Mouse (Mus musculus) thymus, postnatal 14 days (tissue): ENCODE data around the gene Crebrf.

ENCODE experiments used
- DNase-seq: peaks from one replicate; pipeline ENCODE4 v3.0.0; 2021

Crebrf gene

DNA sequence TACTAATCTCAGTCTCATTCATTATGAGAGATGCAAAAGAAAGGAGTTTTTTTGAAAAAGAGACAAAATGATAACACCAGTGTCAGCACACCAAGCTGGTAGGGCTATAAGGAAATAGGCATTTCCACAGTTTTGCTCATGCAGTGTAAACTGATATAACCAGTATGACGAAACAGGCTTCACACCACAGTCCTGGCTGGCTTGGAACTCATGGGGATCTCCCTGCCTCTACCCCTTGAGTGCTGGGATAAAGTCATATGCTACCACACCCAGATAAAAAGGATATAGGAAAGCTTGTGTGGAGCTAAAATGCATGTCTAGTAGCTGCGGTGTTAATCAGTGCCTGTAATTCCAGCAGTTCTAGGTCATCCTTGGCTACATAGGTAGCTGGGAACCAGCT is 64.0 kb downstream of the Crebrf start:
- DNase-seq, result no peak

DNA sequence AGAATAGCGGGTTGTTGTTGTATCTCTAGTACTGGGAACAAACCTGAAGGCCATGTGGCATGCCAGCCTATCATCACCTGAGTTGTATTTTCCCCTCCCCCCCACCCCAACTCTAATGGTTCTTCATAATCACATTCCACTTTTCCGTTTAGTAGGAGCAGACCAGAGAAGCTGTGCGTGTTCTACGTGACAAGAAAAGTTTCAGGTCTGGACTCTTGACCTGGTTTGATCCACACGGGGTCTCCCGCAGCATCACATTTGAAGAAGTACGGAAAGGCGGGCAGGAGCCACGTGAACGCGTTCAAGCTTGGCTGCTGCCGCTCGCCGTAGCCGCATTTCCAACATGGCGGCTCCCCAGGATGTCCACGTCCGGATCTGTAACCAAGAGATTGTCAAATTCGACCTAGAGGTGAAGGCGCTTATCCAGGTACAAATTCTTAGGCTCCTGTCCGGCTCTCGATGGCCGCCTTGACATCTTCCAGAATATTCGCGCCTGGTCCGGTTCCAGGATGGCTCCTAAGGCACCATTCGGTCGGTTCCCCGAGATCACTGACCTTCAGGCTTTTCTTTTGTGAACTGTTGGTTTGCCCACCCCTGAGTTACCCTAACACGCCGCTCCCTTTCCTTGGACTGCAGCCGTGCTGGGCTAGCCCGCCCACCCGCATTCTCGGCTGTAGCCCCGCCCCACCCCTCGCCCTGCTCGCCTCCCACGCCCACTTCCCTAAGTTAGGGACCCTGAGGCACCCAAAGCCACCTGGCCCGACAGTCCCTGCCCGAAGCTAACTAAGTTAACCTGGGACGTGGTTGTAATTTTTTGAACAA is 65.5 kb downstream of the Crebrf start, which contains the start of gene Bnip1:
Gene Bnip1 (plus strand): TSS at position 317 of the 822 bp plus-strand sequence.
- DNase-seq, result peak; percentile 81

DNA sequence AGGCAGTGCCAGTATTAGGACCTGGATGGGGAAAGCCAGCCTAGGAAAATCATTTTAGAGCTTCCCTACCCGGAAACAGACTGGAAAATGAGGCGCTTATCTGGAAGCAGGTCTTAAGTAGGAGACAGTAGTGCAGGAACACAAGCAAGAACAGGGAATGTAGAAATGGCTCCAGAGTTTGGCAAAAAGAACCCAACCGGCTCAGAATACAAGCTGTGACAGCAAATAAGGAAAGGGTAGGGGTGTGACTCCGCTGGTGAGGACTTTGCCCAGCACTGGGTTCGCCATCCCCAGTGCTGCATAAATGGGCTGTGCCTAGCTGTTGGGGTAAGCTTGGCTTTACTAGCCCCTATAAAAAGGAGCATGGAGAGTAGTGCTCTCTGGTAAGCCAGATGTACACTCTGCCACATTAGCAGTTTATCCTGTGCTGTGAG is 66.2 kb downstream of the Crebrf start:
- no peak for DNase-seq

DNA sequence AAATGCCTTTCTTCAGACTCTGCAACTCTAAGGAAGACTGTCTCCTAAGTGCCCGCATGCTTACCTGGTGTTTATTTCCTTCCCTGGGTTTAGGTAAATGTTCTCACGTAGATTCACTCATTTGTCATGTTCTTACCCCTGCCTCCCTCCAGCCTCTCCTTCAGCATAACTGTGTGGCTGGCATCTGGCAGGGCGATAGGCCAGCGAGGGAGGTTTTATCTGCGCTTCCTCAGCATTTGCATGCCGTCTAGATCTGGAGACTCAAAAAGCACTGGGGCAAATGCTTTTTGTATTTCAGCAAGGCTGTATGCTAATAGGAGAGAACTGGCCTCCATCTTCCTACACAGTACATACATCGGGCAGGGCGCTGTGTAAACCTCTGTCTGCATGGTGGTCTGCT is 69.1 kb downstream of the Crebrf start:
- no peak for DNase-seq

DNA sequence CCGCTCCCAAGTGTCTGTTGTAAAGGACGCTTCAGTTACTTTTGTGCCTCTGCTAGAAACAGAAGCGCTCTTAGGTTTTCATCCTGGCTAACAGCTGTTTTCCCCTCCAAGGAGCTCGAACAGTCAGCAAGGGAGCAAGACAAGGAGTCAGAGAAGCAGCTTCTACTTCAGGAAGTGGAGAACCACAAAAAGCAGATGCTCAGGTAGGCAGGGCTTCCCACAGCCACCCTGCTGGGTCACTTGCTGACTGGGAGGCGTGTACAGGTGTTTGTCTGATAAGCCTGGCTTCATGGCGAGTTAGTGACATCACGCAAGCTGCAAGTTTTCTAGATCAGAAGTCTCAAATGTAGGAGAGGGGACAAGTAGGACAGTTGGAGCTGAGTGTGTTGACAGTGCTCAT is 71.1 kb downstream of the Crebrf start:
- DNase-seq, result peak; percentile 57

DNA sequence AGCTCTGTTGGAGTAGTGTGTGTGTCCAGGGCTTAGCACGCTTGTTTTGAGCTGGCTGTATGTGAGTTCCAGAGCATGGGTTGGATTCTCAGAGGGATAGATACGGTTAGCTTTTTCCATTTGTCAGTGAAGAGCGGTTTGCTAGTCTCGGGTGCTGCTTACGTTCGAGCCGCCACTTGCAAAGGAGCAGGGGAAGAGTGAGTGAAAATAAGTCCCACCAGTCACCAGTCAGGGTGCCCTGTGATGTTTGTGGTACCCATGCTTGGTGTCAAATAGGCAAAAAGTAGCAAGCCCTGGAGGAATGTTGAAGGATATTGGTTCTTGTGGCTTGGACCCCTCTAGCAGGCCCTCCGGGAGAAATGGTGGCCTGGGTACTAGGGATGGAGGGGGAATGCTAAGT is 73.5 kb downstream of the Crebrf start:
- DNase-seq, result no peak

DNA sequence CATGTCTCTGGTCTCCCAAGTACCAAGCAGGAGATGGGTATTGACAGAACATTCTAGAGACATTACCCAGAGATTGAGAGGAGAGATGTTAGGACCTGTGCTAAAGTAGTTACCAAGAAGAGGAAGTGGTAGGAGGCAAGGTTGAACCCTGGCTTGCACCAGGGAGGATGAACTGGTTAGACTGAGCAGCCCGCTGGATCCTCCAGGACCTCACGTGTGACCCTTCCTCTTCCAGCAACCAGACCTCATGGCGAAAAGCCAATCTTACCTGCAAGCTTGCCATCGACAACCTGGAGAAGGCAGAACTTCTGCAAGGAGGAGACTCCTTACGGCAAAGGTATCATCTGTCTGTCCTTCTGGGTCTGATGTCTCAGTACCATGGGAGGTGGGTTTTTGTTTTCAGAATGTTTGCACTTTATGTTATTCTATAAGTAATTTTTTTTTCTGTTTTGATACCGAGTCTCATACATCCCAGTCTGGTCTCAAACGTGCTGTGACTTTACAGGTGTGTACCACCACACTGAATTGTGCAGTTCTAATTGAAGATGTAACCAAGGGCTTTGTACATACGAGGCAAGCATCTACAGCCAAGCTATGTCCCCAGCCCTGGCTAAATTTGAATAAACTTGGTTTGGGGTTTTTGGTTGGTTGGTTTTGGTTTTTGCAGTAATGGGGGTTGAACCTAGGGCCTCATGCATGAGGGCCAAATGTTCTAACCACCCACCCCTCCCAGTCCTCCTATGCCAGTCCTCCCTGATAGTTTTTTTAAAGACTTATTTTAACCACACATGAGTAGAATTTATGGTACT is 74.2 kb downstream of the Crebrf start:
- DNase-seq, result no peak

DNA sequence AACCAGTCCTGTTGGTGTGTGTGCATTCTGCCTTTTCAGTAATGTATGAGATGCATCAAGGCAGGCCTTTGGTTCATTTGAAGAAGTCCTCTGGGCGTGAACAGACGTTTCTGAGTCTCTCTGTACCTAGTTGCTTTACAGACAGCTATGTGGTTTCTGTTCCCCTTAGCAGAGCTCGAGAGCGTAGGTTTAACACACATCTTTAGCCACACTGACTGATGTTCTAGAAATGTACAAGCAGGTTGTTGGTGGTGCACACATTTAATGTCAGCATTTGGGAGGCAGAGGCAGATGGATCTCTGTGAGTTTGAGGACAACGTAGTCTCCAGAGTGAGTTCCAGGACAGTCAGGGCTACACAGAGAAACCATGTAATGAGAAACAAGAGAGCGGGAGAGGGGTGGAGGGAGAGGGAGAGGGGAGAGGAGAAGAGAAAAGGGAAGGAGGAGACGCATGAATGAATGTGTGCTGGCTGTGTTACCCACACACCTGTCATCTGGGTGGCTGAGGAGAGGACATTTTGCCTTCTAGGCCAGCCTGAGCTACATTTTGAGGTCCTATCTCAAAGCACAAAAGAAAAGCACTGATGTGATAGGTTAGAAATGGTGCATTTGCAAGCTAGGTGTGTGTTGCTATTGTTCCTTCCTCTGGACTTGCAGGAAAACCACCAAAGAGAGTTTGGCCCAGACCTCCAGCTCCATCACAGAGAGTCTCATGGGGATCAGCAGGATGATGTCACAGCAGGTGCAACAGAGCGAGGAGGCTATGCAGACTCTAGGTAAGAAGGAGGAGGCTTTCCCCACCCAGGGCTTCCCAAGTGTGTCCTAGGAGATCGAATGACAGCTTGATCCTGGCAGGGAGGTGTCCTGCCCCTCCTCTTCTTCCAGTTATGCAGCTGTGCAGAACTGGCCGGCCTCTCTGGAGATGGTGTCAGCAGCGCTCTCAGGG is 75.1 kb downstream of the Crebrf start:
- DNase-seq, result no peak

DNA sequence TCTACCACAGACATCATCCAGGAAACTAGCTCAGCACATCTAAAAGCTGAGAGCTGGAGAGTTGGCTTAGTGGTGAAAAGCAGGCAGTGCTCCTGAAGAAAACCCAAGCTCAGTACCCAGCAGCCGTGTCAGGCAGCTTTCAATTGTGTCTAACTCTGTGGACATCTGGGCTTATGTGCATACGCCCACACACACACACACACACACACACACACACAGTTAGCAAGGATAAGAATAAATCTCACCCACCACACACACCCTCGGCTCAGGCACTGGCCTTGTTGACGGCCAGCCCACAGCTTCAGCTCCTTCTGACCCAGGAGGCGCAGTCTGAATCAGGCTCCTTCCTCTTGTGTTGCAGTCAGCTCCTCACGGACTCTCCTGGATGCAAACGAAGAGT is 76.1 kb downstream of the Crebrf start:
- no peak for DNase-seq

DNA sequence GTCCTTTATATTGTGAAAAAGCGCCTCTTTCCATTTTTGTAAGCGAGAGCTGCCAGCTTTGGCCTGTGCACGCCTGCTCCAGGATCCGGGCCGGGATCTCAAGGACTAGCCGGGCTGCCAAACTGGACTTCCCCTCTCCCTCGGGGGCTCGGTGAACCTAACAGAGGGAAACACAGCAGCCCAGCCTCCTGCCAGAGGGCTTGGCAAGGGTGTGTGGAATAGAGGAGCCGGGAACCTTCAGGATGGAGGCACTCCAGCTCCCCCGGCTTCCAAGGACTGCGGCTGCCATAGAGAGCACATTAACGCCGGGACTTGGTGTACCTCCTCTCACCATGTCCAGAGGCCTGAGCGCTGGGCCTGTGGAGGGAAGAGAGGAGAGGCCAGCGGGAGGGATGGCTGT is 76.6 kb downstream of the Crebrf start:
- no peak for DNase-seq

DNA sequence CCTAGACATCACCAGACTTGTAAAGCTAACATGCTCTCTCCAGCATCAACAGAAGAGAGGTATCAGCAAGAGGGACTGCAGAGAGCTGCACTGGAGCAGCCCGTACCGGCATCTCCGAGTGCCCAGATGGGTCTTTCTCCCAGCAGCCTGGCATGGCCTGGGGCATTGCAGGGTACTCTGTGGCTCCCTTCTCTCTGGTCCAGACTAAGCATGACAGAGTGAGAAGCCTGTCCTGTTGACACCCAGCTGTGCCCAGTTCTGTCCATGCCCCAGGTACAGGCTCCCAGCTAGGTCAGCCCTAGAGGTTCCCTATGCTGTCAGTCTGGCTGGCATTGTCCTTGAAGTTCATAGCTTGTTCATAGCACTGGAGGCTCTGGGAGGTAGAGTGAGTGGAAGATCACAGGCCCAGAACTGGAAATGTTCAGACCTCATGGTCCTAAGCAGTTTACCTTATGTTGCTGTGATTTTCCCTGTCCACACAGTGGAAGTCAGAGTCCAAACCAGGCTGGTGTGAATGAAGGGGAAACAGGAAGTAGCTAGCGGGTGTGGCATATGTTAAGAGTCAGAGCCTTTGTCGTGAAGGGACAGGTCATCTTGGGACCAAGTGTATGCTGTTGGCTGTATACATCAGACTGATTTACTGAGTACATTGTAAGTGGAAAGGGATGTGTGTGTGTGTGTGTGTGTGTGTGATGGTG is 77.8 kb downstream of the Crebrf start:
- no peak for DNase-seq

DNA sequence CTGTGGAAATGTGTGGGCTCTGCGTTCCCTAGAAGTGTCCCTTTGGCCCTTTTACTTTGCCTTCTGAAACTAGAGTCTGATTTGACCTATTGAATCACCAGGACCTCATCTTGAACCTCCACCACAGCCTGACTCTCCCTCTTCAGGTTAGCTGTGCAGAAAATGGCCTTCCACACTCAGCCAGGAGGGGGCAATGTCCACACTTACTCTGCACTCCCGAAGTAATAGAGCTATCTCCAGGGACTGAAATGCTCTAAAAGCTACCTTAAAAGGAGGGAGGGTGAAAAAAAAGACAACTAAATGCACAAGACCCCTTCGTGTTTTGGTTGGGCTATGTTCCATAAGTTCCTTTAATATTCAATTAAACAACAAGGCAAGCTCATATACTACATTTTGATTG is 79.3 kb downstream of the Crebrf start:
- DNase-seq, result peak; percentile 54

DNA sequence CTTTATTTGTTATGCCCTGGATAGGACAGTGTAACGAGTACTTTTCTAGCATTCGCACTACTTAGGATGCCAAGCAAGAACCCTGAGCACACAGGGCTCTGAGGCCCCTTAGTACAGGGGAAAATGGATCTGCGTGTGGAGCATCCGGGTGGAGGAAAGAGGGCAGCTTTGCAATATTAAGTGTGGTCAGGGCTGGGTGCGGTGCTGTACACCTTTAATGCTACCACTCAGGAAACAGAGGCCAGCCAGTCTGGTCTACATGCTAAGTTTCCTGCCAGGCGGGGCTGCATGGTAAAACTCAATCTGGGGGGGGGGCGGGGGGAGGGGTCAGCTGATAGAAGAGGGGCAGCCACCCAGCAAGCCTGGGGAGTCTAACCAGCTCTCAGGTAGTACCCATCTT is 79.9 kb downstream of the Crebrf start:
- DNase-seq, result no peak

DNA sequence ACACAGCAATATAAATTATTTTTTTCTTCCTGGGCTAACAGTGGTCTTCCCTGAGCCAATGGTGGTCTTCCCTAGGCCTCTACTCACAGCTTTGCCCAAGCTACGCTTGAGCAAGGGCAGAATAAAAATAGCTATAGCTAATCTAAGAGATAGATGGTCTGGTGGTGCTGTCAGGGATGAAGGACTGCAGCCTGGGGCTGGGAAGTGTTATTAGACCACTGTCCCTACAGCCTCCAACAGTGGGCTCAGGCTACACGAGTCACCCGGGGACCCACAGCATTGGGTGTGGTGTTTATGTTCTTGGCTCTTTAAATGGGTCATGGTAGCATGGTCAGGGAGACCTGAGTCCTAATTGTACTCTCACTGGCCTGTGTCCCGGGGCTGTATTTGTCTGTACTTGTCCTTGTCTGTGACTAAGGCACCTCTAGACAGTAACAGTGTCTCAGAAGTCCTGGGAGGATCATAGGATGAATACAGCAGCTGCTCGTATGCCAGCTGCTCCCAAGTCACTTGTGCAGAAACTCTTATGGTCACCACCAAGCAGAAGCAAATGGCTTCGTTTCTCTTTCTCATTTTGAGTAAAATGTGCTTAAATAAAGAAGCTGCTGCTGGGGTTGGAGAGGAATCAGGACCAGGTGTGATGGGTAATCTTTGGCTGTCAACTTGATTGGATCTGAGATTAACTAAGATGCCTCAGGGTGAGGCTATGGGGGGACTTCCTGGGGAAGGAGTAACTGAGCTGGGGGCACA is 82.1 kb downstream of the Crebrf start:
- DNase-seq, result no peak

DNA sequence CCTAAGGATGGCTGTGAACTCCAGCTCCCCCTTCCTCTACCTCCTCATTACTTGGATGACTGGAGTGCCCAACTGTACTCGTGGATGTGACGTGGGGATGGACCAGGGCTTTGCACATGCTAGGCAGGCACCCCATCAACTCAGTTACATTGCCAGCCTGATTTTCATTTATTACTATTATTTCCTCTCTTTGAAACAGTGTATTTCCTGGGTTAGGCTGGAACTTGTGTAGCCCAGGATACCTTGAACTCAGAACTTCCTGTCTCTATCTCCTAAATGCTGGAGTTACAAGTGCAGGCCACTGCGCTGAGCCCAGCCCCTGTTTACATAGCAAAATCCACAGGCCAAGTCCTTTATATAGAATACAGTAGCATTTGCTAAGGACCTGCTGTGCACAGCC is 87.4 kb downstream of the Crebrf start:
- no peak for DNase-seq

DNA sequence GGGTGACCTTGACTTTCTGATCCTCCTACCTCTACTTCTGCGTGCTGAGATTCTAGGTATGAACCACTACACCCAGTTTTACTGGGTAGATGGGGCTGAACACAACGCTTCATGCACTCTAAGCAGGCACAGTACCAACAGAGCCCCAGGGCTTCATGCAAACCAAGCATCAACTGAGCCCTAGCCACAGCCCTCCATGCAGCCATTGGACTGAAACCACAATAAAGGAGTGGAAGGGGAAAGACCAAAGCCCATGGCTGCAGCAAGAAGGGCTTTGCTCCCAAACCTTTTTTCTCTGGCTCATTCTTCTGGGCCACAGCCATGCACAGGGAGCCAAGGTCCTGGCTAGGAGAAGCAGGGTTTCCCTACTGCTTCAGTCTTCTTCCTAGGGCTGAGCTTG is 97.2 kb downstream of the Crebrf start:
- no peak for DNase-seq

DNA sequence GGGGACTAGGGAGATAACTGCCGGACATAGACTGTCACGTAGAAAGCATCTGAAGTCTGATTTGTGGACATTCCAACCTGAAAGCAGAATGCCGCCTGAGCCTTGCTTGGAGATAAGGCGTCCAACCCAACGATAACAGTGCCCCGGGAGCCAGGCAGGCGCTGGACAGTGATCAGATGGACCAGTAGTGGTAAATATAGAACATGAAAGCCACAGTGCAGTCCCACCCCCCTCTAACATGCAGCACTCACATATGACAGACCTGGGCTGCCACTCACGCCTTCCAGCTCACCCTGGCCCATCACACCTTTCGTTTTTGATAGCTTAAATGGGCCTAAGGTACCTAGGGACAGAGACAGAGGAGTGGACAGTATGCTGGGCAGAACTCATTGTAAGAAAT is 98.0 kb downstream of the Crebrf start:
- DNase-seq, result no peak

DNA sequence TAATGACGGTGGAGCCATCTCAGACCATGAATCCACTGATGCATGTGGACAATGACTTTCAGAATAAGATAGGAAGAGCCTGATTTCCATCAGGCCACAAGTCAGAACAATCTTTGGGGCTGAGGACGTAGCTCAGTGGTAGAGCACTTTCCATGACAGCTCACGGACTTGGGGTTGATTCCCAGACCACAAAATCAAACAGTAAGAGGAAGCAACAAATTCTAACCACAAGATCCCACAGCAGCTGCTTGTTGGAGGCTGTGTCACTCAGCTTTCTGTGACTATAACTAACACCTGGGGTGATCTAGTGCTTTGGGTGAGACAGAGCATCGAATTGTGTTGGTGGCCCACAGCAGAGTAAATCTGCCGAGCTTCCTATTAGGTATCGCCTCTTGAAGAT is 101.4 kb downstream of the Crebrf start:
- DNase-seq, result no peak

DNA sequence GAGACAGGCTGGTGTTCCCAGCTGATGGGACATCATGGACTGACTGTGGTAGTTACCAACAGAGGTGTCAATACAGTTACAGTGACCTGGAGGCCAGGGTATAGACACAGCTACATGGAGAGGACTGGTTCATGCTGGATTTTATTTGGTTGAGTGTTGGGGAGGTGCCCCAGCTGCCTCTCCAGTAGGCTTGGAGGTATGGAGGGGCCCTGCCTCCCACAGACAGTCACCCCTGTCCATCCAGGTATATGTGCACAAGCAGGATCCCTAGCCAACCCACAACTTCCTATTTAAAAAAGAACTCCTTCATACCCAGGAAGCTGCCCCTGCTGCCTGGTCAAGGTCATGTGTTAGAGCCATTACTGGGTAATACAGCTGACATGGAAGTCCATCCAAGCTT is 102.3 kb downstream of the Crebrf start:
- no peak for DNase-seq

DNA sequence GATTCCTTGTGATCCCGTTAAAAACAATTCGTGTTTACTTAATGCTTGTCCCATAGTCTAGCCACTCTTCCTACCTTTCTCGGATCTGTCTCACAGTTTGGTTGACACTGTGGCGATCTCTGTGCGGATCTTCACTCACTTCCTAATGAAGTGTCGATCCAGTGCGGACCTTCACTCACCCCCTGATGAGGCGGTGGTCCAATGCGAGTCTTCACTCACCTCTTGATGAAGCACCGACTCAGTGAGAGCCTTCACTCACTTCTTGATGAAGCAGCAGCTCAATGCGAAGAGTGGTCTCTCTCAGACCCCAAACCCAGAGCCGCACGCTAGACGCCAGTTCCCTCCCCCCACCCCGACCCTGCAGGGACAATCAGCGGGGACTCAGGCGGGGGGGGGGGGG is 110.7 kb downstream of the Crebrf start:
- no peak for DNase-seq
